Mouse (Mus musculus) limb, embryonic 13.5 days (tissue): ENCODE measurements at regions not wholly inside any gene's neighbourhood (a gene's known extent, or its start where the extent isn't known, plus 50 kb on each side); places are given as distances from the start of the nearest gene placed in this dataset.

Experiments used
- ATAC-seq: fragments of 200-750 bp; cut with Nextera tagmentation; 2 replicates; pipeline ENCODE4 v1.8.0; 2017; ENCODE audit warnings: low read depth, moderate number of reproducible peaks, moderate TSS enrichment; ENCODE audit not compliant: low FRiP score
- H3K27ac ChIP-seq: fragments of 300-500 bp; sonication (generic); 2 replicates; pipeline ENCODE4 v1.5.1; 2015; ENCODE audit warnings: inconsistent platforms, mild to moderate bottlenecking, moderate library complexity
- H3K27me3 ChIP-seq: fragments of 300-500 bp; sonication (generic); 2 replicates; pipeline ENCODE4 v1.6.1; 2015; ENCODE audit warnings: mild to moderate bottlenecking, inconsistent platforms
- H3K36me3 ChIP-seq: fragments of 300-500 bp; sonication (generic); 2 replicates; pipeline ENCODE4 v1.6.1; 2015; ENCODE audit warnings: inconsistent platforms, mild to moderate bottlenecking, moderate library complexity
- H3K4me1 ChIP-seq: fragments of 300-500 bp; sonication (generic); 2 replicates; pipeline ENCODE4 v1.6.1; 2015; ENCODE audit warnings: inconsistent platforms
- H3K4me2 ChIP-seq: fragments of 300-500 bp; sonication (generic); replicated peaks from 2 replicates; pipeline ENCODE4 v1.6.1; 2015; ENCODE audit warnings: inconsistent platforms, mild to moderate bottlenecking, moderate library complexity
- H3K4me3 ChIP-seq: fragments of 300-500 bp; sonication (generic); 2 replicates; pipeline ENCODE4 v1.5.1; 2015; ENCODE audit warnings: moderate library complexity, mild to moderate bottlenecking, inconsistent platforms
- H3K9ac ChIP-seq: fragments of 300-500 bp; sonication (generic); 2 replicates; pipeline ENCODE4 v1.6.1; 2015; ENCODE audit warnings: mild to moderate bottlenecking, inconsistent platforms
- H3K9me3 ChIP-seq: fragments of 300-500 bp; sonication (generic); 2 replicates; pipeline ENCODE4 v1.6.1; 2016; ENCODE audit warnings: inconsistent platforms
- WGBS: fragments of 180-500 bp; shearing (Covaris S2); methylation state at CpG from one replicate; pipeline ENCODE4 v1.1.7; 2015; 5-methylcytosine and 5-hydroxymethylcytosine counted together

- Histone ChIP-seq H3K9ac (no peak overlapping the region), H3K4me1 (peaks cover 7% of the 10 kb centered on the region; the same call in 1 of the 2 replicates), H3K36me3 (no peaks in the 10 kb centered on the region), H3K4me2 (no peak overlapping the region), H3K27me3 (no peaks in the 10 kb centered on the region), H3K27ac (no peak overlapping the region), H3K4me3 (no peak overlapping the region), H3K9me3 (no peaks in the 10 kb centered on the region)
- WGBS = 60% methylated on average over 19 of the region's 19 CpGs
- no peak for ATAC-seq
Measured at GRCm38 (mm10) chr2:72865462-72866365, 114.5 kb downstream of the Sp3 start.

GRCm38 (mm10) chr2:72866366-72866688 is 113.9 kb downstream of the Sp3 start:
- no peak for ATAC-seq
- H3K27ac ChIP-seq = no peak overlapping the region
- H3K4me2 ChIP-seq = no peak overlapping the region
- peaks cover 7% of the 10 kb centered on the region; the same call in 1 of the 2 replicates for H3K4me1 ChIP-seq
- 39% methylated on average over 2 of the region's 2 CpGs for WGBS
- no peak overlapping the region for H3K9ac ChIP-seq
- H3K9me3 ChIP-seq = no peaks in the 10 kb centered on the region
- H3K4me3 ChIP-seq = no peak overlapping the region
- H3K36me3 ChIP-seq = no peaks in the 10 kb centered on the region
- no peaks in the 10 kb centered on the region for H3K27me3 ChIP-seq

- no peak overlapping the region for H3K4me3 ChIP-seq
- H3K4me2 ChIP-seq = no peak overlapping the region
- WGBS = 93% methylated on average over 3 of the region's 3 CpGs
- H3K9me3 ChIP-seq = no peaks in the 10 kb centered on the region
- no peaks in the 10 kb centered on the region for H3K36me3 ChIP-seq
- H3K27ac ChIP-seq = no peak overlapping the region
- H3K4me1 ChIP-seq = peaks cover 7% of the 10 kb centered on the region; the same call in 1 of the 2 replicates
- H3K27me3 ChIP-seq = no peaks in the 10 kb centered on the region
- ATAC-seq = no peak
- H3K9ac ChIP-seq = no peak overlapping the region
Measured at GRCm38 (mm10) chr2:72868173-72868572, 112.1 kb downstream of the Sp3 start.

- H3K27me3 ChIP-seq = no peaks in the 10 kb centered on the region
- no peaks in the 10 kb centered on the region for H3K9me3 ChIP-seq
- H3K36me3 ChIP-seq = no peaks in the 10 kb centered on the region
- H3K9ac ChIP-seq = no peak overlapping the region
- H3K27ac ChIP-seq = no peak overlapping the region
- 86% methylated on average over 5 of the region's 5 CpGs for WGBS
- H3K4me3 ChIP-seq = no peak overlapping the region
- H3K4me2 ChIP-seq = no peak overlapping the region
- no peak for ATAC-seq
- H3K4me1 ChIP-seq = no peaks in the 10 kb centered on the region
Measured at GRCm38 (mm10) chr2:72871836-72872235, 108.4 kb downstream of the Sp3 start.

- ATAC-seq = no peak
- no peaks in the 10 kb centered on the region for H3K4me1 ChIP-seq
- H3K4me3 ChIP-seq = no peak overlapping the region
- WGBS = 65% methylated on average over 10 of the region's 10 CpGs
- H3K27ac ChIP-seq = no peak overlapping the region
- H3K9ac ChIP-seq = no peak overlapping the region
- no peaks in the 10 kb centered on the region for H3K27me3 ChIP-seq
- no peaks in the 10 kb centered on the region for H3K36me3 ChIP-seq
- no peak overlapping the region for H3K4me2 ChIP-seq
- no peaks in the 10 kb centered on the region for H3K9me3 ChIP-seq
Measured at GRCm38 (mm10) chr2:72873948-72874347, 106.3 kb downstream of the Sp3 start.

- 82% methylated on average over 12 of the region's 12 CpGs for WGBS
- no peak overlapping the region for H3K9ac ChIP-seq
- H3K4me2 ChIP-seq = no peak overlapping the region
- no peak for ATAC-seq
- no peaks in the 10 kb centered on the region for H3K27me3 ChIP-seq
- H3K36me3 ChIP-seq = no peaks in the 10 kb centered on the region
- no peak overlapping the region for H3K27ac ChIP-seq
- no peaks in the 10 kb centered on the region for H3K4me1 ChIP-seq
- no peak overlapping the region for H3K4me3 ChIP-seq
- no peaks in the 10 kb centered on the region for H3K9me3 ChIP-seq
Measured at GRCm38 (mm10) chr2:72874533-72874932, 105.7 kb downstream of the Sp3 start.

GRCm38 (mm10) chr2:72875677-72876076 is 104.6 kb downstream of the Sp3 start:
- Histone ChIP-seq H3K4me1 (no peaks in the 10 kb centered on the region), H3K36me3 (no peaks in the 10 kb centered on the region), H3K9me3 (no peaks in the 10 kb centered on the region), H3K27me3 (no peaks in the 10 kb centered on the region), H3K4me2 (no peak overlapping the region), H3K4me3 (no peak overlapping the region), H3K9ac (no peak overlapping the region), H3K27ac (no peak overlapping the region)
- 67% methylated on average over 2 of the region's 2 CpGs for WGBS
- ATAC-seq = no peak

- ATAC-seq = no peak
- no peak overlapping the region for H3K4me3 ChIP-seq
- H3K27me3 ChIP-seq = no peaks in the 10 kb centered on the region
- 89% methylated on average over 2 of the region's 2 CpGs for WGBS
- H3K4me1 ChIP-seq = no peaks in the 10 kb centered on the region
- no peak overlapping the region for H3K4me2 ChIP-seq
- H3K9ac ChIP-seq = no peak overlapping the region
- H3K36me3 ChIP-seq = no peaks in the 10 kb centered on the region
- H3K27ac ChIP-seq = no peak overlapping the region
- no peaks in the 10 kb centered on the region for H3K9me3 ChIP-seq
Measured at GRCm38 (mm10) chr2:72880016-72880415, 100.2 kb downstream of the Sp3 start.

- Histone ChIP-seq H3K9me3 (no peaks in the 10 kb centered on the region), H3K27ac (no peak overlapping the region), H3K4me1 (no peaks in the 10 kb centered on the region), H3K36me3 (no peaks in the 10 kb centered on the region), H3K9ac (no peak overlapping the region), H3K4me3 (no peak overlapping the region), H3K27me3 (no peaks in the 10 kb centered on the region), H3K4me2 (no peak overlapping the region)
- ATAC-seq = no peak
- 87% methylated on average over 2 of the region's 2 CpGs for WGBS
Measured at GRCm38 (mm10) chr2:72881554-72881953, 98.7 kb downstream of the Sp3 start.

- no peak for ATAC-seq
- Histone ChIP-seq H3K9ac (no peak overlapping the region), H3K27me3 (no peaks in the 10 kb centered on the region), H3K4me2 (no peak overlapping the region), H3K4me1 (peaks cover 4% of the 10 kb centered on the region; the same call in 1 of the 2 replicates), H3K4me3 (no peak overlapping the region), H3K27ac (no peak overlapping the region), H3K36me3 (no peaks in the 10 kb centered on the region), H3K9me3 (no peaks in the 10 kb centered on the region)
- WGBS = 86% methylated on average over 2 of the region's 2 CpGs
Measured at GRCm38 (mm10) chr2:72886250-72886649, 94.0 kb downstream of the Sp3 start.
